Mouse (Mus musculus) monocyte, adult 5-6 weeks (primary cell): ENCODE data around the gene Fbp2. TPM values are rescaled to one million over a fixed set of nuclear protein-coding genes. Genes with fewer than 3 reads are reported as not detected.
"Not testable (repeated sequence)": the region's sequence is repeated elsewhere in the genome, so short reads cannot be mapped to it uniquely, and the experiment has no call there.

Experiments
- ATAC-seq: fragments of 153-309, 156-312 bp; replicated peaks from 2 replicates; pipeline ENCODE4 v1.8.0; 2017; ENCODE audit warnings: mild to moderate bottlenecking; ENCODE audit not compliant: low TSS enrichment, insufficient number of reproducible peaks, severe bottlenecking, poor library complexity, low FRiP score
- total RNA-seq: library from RNA; stranded (forward); fragments of 200-1000, 200-491, 200-594 nt; gene quantifications from 3 replicates; pipeline ENCODE4 v1.2.3, GENCODE M21; 2017

The Fbp2 gene
- total RNA-seq, 1 experiment from 2014 or later: not detected

GRCm38 (mm10) chr13:62870605-62871004 lies 12.4 kb upstream of the Fbp2 start:
- no peak for ATAC-seq

- ATAC-seq: no peak
Observed at GRCm38 (mm10) chr13:62866817-62867216, 8.6 kb upstream of the Fbp2 start.

- no peak for ATAC-seq
Observed at GRCm38 (mm10) chr13:62865651-62866315, 7.6 kb upstream of the Fbp2 start.

- no peak for ATAC-seq
Observed at GRCm38 (mm10) chr13:62863771-62864170, 5.5 kb upstream of the Fbp2 start.

GRCm38 (mm10) chr13:62862875-62863274 lies 4.7 kb upstream of the Fbp2 start:
- ATAC-seq: no peak

- ATAC-seq: no peak
Observed at GRCm38 (mm10) chr13:62860068-62860467, 1.8 kb upstream of the Fbp2 start.

- ATAC-seq: not testable (repeated sequence)
Observed at GRCm38 (mm10) chr13:62859251-62859650, 1.0 kb upstream of the Fbp2 start.

GRCm38 (mm10) chr13:62856850-62857249 lies 1.4 kb downstream of the Fbp2 start:
- no peak for ATAC-seq

- ATAC-seq: peak; percentile 85
Observed at GRCm38 (mm10) chr13:62856305-62856675, 1.9 kb downstream of the Fbp2 start.

- ATAC-seq: no peak
Observed at GRCm38 (mm10) chr13:62855396-62856304, 2.6 kb downstream of the Fbp2 start.

- ATAC-seq: no peak; the same call in 1 of the 2 replicates
Observed at GRCm38 (mm10) chr13:62854666-62855065, 3.6 kb downstream of the Fbp2 start.

GRCm38 (mm10) chr13:62833341-62833740 lies 24.9 kb downstream of the Fbp2 start:
- ATAC-seq: no peak

- ATAC-seq: no peak
Observed at GRCm38 (mm10) chr13:62832239-62832638, 26.0 kb downstream of the Fbp2 start.

- not testable (repeated sequence) for ATAC-seq
Observed at GRCm38 (mm10) chr13:62815705-62816104, 42.5 kb downstream of the Fbp2 start.

- no peak for ATAC-seq
Observed at GRCm38 (mm10) chr13:62812713-62813112, 45.5 kb downstream of the Fbp2 start.

GRCm38 (mm10) chr13:62807981-62808380 lies 50.2 kb downstream of the Fbp2 start:
- not testable (repeated sequence) for ATAC-seq
